In the genomic region with DNA sequence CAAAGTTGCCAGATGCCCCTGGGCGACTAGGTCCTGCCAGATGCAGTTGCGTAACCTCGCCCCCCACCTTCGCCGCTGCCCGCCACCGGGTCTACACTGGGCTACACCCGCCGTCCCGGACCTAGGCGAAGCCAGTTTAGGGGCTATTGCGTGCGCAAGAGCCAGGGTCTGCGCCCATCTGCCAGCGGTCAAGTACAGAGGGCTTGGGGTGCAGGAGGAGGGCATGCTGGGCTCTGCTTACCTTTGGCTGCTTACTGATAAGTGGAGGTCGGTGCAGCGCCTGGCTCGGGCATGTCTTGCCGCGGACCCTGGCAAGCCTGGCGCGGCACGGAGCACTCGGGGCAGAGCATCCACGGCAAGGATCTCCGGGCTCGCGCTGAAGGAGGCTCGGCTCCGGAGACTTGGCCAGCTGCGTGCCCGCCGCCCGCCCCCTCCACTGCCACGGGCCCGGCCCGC, we compare ENCODE assay signal across 9 mouse cellular contexts. TPM values are rescaled to one million over a fixed set of nuclear protein-coding genes. Genes with fewer than 3 reads are reported as not detected.
DNase-seq lines count a peak whose midpoint lies in the region; ATAC-seq and TF ChIP-seq lines count a peak whose summit lies in the region.
"Had no signal": no experiment of that assay in that cellular context is flagged by ENCODE, and none has a peak within 500 bp of the region (broad histone marks: within the 10 kb centered on the region; RNA-seq: fewer than 3 reads in every experiment).

No protein-coding gene starts in this region.

- peak in 1 of 2 experiments; percentile 21 for DNase-seq in cerebellum, adult 2 months
- DNase-seq in lung, adult 18-20 months, result no peak
- no peak for DNase-seq in liver, embryonic 13.5 days
- DNase-seq in right cerebral cortex, postnatal 4 days, result peak; percentile 26
- no peak for DNase-seq in thymus, adult 2 months

- H3K9me3 ChIP-seq in lung, embryonic 15.5 days, result no peaks in the 10 kb centered on the region
- H3K9me3 ChIP-seq in heart, embryonic 14.5 days (ENCODE audit: control insufficient read depth, low read length), result no peaks in the 10 kb centered on the region
- H3K9me3 ChIP-seq in liver, embryonic 13.5 days (replicated peaks), result no peaks in the 10 kb centered on the region

- no peaks in the 10 kb centered on the region; the same call in 1 of the 2 replicates for H3K4me1 ChIP-seq in cerebellum, adult 2 months (ENCODE audit: control insufficient read depth, insufficient read depth, low read length)
- peaks cover 19% of the 10 kb centered on the region for H3K4me1 ChIP-seq in lung, embryonic 15.5 days
- H3K4me1 ChIP-seq in heart, embryonic 14.5 days (ENCODE audit: control insufficient read depth in 2 of 2, insufficient read depth in 2 of 2, low read length in 2 of 2), result peaks cover 3 to 16% of the 10 kb centered on the region in 2 experiments; a peak in 3 of 4 replicates
- H3K4me1 ChIP-seq in liver, embryonic 13.5 days (replicated peaks), result no peaks in the 10 kb centered on the region
- H3K4me1 ChIP-seq in thymus, adult 2 months (replicated peaks; ENCODE audit: control insufficient read depth, insufficient read depth, low read length), result no peaks in the 10 kb centered on the region

- no peaks in the 10 kb centered on the region; the same call in 1 of the 2 replicates for H3K27me3 ChIP-seq in cerebellum, adult 2 months (ENCODE audit: control insufficient read depth, insufficient read depth, low read length)
- H3K27me3 ChIP-seq in lung, embryonic 15.5 days, result peaks cover 8% of the 10 kb centered on the region; the same call in 1 of the 2 replicates
- H3K27me3 ChIP-seq in heart, embryonic 14.5 days (ENCODE audit: control insufficient read depth, insufficient read depth, low read length), result peaks cover 36% of the 10 kb centered on the region
- peaks cover 39% of the 10 kb centered on the region for H3K27me3 ChIP-seq in liver, embryonic 13.5 days
- H3K27me3 ChIP-seq in thymus, adult 2 months (ENCODE audit: control insufficient read depth, insufficient read depth, low read length), result no peaks in the 10 kb centered on the region; the same call in 1 of the 2 replicates

- TF ChIP-seq CTCF in cerebellum, adult 2 months (IDR thresholded peaks at IDR 0.05; ENCODE audit: borderline replicate concordance, insufficient read depth, low read depth, low read length), result no peak
- TF ChIP-seq CTCF in thymus, adult 2 months (IDR thresholded peaks at IDR 0.05; ENCODE audit: borderline replicate concordance, control insufficient read depth, extremely low read depth, insufficient read depth, low read length, poor library complexity), result no peak

- ATAC-seq in cerebellum, adult (ENCODE audit: insufficient number of reproducible peaks, low FRiP score, low TSS enrichment), result no peak
- ATAC-seq in lung, embryonic 15.5 days (ENCODE audit: borderline replicate concordance, extremely low read depth, low FRiP score, low TSS enrichment), result peak; percentile 70
- peak; percentile 29; the same call in 1 of the 2 replicates for ATAC-seq in heart, embryonic 14.5 days (ENCODE audit: insufficient number of reproducible peaks, insufficient read depth, low FRiP score, low read depth)
- ATAC-seq in liver, embryonic 13.5 days (ENCODE audit: low read depth), result no peak

- H3K36me3 ChIP-seq in lung, embryonic 15.5 days, result no peaks in the 10 kb centered on the region
- no peaks in the 10 kb centered on the region for H3K36me3 ChIP-seq in heart, embryonic 14.5 days (ENCODE audit: control insufficient read depth, insufficient read depth, low read length)
- H3K36me3 ChIP-seq in liver, embryonic 13.5 days, result no peaks in the 10 kb centered on the region
- no peaks in the 10 kb centered on the region for H3K36me3 ChIP-seq in thymus, adult 2 months (ENCODE audit: control insufficient read depth, insufficient read depth, low read length)

- no peak for TF ChIP-seq POLR2A in cerebellum, adult 2 months (IDR thresholded peaks at IDR 0.05; ENCODE audit: borderline replicate concordance, insufficient read depth, low read length)
- TF ChIP-seq POLR2A in thymus, adult 2 months (IDR thresholded peaks at IDR 0.05; ENCODE audit: control insufficient read depth, extremely low read depth, insufficient read depth, low read length, poor library complexity), result no peak

- H3K9ac ChIP-seq in lung, embryonic 15.5 days, result peak overlapping the region; percentile 43
- peak overlapping the region; percentile 61 for H3K9ac ChIP-seq in heart, embryonic 14.5 days (ENCODE audit: low read length)
- no peak overlapping the region for H3K9ac ChIP-seq in liver, embryonic 13.5 days

- peak overlapping the region; percentile 96 for H3K4me2 ChIP-seq in lung, embryonic 15.5 days
- peak overlapping the region; percentile 98 for H3K4me2 ChIP-seq in heart, embryonic 14.5 days (ENCODE audit: low read length)
- H3K4me2 ChIP-seq in liver, embryonic 13.5 days, result peak overlapping the region; percentile 61

- H3K4me3 ChIP-seq in cerebellum, adult 2 months (replicated peaks; ENCODE audit: insufficient read depth, low read depth, low read length), result peak overlapping the region; percentile 47
- H3K4me3 ChIP-seq in lung, embryonic 15.5 days, result peak overlapping the region; percentile 51
- H3K4me3 ChIP-seq in heart, embryonic 14.5 days (ENCODE audit: control insufficient read depth in 1 of 2, insufficient read depth in 1 of 2, low read depth in 1 of 2, low read length in 2 of 2), result peak overlapping the region; percentile 33 to 57
- peak overlapping the region; percentile 45 for H3K4me3 ChIP-seq in liver, embryonic 13.5 days (replicated peaks)
- no peak overlapping the region for H3K4me3 ChIP-seq in thymus, adult 2 months (ENCODE audit: control insufficient read depth, insufficient read depth, low read length)
- H3K4me3 ChIP-seq: myocyte had no signal

- under 1% methylated on average over 36 of the region's 37 CpGs for WGBS in cerebellum, adult 2 months
- 1% methylated on average over 35 of the region's 37 CpGs for WGBS in lung, embryonic 15.5 days
- WGBS in heart, embryonic 14.5 days, result 1% methylated on average over 34 of the region's 37 CpGs
- WGBS in liver, embryonic 13.5 days (ENCODE audit: insufficient replicate concordance), result 3% methylated on average over 30 of the region's 37 CpGs
- WGBS in thymus, adult 2 months, result 11% methylated on average over 33 of the region's 37 CpGs

- no peak overlapping the region for H3K27ac ChIP-seq in cerebellum, adult 2 months (ENCODE audit: insufficient read depth, low read length)
- no peak overlapping the region for H3K27ac ChIP-seq in lung, embryonic 15.5 days
- H3K27ac ChIP-seq in heart, embryonic 14.5 days (replicated peaks in 1 of 2; ENCODE audit: control insufficient read depth in 1 of 2, insufficient read depth in 1 of 2, low read depth in 2 of 2, low read length in 2 of 2), result no peak overlapping the region
- no peak overlapping the region for H3K27ac ChIP-seq in liver, embryonic 13.5 days
- H3K27ac ChIP-seq in thymus, adult 2 months (ENCODE audit: control insufficient read depth, insufficient read depth, low read length), result no peak overlapping the region

RNA-seq across cellular contexts. Expression of gene Fam196a, which starts 0.7 kb away (rescaled TPM):
- 2.3 and 3.7 TPM in 2 replicates for polyA plus RNA-seq in cerebellum, adult 2 months (2012; rRNA removed)
- 2.1 TPM in 2 replicates for polyA plus RNA-seq in lung, embryonic 15.5 days (2015; fragmentation: Nextera tagmentation; extraction: Ambion mirVana)
- 1.6 TPM in 2 replicates for polyA plus RNA-seq in heart, embryonic 14.5 days (2014; fragmentation: Nextera tagmentation; extraction: Ambion mirVana)
- 0.20 TPM in 2 replicates for polyA plus RNA-seq in liver, embryonic 13.5 days (2015; fragmentation: Nextera tagmentation; extraction: Ambion mirVana)
- not detected in 2 replicates for polyA plus RNA-seq in thymus, adult 2 months (2012; rRNA removed)

Comparison
In these comparisons a context has a peak if more than half of its experiments do, and no peak if none do; other contexts are left out.
1. ATAC-seq: peak in lung, embryonic 15.5 days (single experiment) and heart, embryonic 14.5 days (single experiment); none in cerebellum, adult (single experiment) and liver, embryonic 13.5 days (single experiment).
2. Peak in every context shown above with its lines, with median percentiles within 50 percentile points of each other: H3K4me2 ChIP-seq.